Mouse (Mus musculus): ENCODE results near the gene Cfap126.
"Not testable (repeated sequence)": the region's sequence is repeated elsewhere in the genome, so short reads cannot be mapped to it uniquely, and the experiment has no call there.

The Cfap126 gene

DNA sequence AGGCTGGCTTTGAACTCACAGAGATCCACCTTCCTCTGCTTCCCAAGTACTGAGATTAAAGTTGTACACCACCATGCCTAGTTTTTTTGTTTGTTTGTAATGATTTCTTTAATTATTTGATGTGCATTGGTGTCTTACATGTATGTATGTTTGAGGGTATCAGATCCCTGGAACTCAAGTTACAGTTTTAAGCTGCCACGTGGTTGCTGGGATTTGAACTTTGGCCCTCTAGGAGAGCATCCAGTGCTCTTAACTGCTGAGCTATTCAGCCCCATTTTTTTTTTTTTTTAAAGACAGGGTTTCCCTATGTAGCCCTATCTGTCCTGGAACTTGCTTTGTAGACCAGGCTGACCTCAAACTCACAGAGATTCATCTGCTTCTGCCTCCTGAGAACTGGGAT is 17.3 kb downstream of the Cfap126 start:
- no peak for DNase-seq

DNA sequence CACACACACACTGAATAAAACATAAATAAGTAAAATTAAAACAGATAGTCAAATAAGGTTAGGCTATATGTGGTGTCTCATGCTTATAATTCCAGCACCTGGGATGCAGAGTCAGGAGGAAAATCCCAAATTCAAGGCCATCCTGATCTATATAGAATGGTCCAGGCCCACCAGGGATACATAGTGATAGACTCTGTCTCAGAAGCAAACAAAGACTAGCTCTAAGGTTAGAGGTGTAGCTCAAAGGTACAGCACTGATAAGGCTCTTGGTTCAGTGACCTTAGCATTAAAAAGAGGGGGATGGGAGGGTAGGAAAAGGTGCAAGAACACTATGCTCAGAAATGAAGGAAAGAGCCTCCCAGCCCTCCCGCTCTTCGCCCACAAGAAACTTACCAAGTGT is 21.9 kb downstream of the Cfap126 start:
- no peak for DNase-seq

DNA sequence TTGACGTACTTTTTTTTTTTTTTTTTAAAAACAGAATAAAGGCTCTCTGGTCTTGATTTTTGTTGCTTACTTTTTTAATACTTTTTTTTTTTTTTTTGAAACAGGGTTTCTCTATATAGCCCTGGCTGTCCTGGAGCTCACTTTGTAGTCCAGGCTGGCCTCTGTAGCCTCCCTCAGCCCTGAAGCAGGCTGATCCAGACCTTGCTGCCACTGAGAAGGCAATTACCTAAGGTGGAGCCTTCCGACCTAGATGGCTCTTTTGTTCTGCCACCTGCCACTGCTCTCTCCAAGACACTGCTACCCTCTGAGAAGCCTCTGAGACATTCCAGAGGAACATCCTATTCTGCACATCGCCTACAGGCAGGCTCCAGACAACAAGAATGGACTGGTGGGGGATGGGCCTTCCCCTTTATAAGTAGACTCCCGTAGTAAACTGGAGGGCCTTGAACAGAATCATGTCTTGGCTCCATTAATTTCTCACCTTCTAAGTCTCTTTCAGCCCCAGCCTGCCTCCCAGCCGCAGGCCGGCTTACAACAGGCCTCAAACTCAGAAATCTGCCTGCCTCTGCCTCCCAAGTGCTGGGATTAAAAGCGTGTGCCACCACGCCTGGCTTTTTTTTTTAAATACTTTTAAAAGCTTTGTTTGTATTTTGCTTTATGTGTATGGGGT is 23.9 kb downstream of the Cfap126 start:
- DNase-seq: not testable (repeated sequence)

DNA sequence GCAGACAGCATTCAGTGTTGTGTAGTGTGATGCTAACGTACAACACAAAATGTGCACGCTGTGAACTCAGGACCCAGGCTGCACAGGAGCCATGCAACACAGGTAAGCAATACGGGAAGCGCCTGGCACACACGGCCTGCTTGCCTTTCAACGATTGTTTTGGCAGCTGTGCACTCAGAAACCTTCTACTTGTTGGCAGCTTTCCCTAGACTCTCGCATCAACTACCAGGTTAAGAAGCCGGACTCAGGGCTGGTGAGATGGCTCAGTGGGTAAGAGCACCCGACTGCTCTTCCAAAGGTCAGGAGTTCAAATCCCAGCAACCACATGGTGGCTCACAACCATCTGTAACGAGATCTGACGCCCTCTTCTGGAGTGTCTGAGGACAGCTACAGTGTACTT is 29.3 kb downstream of the Cfap126 start:
- not testable (repeated sequence) for DNase-seq

DNA sequence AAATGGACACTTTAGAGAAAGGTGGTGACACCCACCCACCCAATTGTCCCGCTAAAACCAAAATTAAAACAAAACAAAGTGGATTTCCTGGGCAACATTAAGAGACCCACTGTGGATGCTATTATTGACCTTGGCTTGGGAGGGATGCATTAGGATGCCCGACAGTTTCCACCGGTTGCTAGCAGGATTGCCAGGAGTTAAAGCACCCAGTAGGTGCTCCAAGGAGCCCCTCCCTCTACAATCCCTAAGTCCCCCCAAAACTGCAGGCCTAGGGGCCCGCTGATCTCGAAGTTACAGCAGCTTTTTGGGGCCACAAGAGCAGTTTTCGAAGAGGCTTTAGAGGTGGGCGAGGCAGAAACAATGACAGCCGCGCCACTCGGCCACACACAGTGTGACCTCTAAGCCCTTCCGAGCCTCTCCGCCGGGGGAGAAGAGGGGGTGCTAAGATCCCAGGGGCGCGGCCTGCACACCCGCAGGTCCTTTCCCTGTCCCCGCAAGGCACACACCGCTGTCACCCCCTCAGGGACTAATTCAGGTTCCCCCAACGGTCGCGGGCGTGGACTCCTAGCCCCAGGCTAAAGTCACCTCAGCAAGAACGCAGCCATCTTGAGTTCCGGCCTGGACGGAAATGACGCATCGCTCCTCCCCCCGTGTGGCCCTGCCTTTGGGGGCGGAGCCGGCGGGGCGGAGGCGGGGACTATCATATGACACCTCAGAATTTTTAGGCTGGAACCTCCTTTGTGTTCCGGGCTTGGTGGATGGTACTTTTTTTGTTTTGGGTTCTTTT is 36.4 kb downstream of the Cfap126 start, which contains the start of the genes Sdhc and Mpz:
Sdhc (minus strand) TSS at position 630 of the 787 bp plus-strand sequence.
Mpz (plus strand) TSS at position 738 of the 787 bp plus-strand sequence.
- DNase-seq: peak; percentile 98

DNA sequence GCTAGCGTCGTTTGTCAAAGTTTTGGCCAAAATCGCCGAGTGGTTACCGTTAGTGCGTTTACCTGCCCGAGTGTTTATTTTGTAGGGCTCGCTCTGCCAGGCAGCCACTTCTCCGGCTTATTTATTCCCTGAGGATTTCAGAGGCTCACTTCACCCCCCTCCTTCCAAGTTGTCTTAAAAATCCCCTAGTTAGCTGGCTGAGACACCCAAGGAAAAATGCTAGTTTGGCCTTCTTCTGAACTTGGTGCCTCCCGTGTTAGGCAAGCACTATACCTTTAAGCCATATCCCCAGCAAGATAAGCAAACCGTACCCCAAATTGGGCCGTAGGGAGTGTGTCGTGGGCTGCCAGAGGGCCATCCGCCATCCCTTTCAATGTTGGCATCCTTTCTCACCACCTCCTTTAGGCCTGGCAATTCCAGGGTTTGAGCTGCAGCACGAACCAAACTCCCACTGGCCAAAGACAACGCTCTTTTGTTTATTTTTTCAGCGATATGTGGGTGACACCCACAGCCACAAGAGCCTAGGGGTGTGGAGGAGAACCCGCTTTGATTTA is 37.2 kb downstream of the Cfap126 start:
- DNase-seq: no peak

DNA sequence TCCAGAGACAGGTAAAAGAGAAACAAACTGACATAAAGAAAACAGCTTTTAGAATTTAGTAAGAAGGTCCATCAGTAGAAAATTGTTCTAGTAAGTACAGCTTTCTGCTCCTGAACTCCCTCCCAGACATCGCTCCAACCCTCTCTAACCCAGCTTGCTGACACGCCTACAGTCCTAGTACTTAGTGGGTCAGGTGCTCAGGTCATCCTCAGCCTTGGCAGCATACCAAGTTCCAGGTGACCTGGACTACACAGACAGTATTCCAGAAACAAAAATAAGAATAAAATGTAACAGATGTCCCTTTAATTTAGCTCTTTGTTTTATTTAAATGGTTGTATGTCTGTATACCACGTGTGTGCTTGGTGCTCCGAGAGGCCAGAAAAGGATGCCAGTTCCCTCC is 38.2 kb downstream of the Cfap126 start:
- no peak for DNase-seq

DNA sequence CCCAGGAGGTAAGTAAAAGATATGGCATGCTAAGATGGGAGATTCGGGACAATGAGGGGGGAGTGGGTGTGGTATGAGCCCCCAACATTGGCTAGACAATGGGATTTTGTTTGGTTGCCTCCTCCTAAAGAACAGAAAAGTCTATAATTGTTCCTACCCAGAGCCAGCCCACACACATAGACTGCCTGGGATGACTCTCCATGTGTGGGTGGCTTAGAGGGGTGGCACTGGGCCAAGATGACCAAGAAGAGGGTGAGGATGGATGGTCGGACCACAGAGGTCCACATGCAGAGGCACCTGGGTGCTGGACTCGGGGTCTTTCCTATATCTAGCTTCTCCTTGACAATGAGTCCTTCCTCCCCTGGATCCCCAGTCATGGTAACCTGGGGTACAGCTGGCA is 42.9 kb downstream of the Cfap126 start:
- DNase-seq: no peak

DNA sequence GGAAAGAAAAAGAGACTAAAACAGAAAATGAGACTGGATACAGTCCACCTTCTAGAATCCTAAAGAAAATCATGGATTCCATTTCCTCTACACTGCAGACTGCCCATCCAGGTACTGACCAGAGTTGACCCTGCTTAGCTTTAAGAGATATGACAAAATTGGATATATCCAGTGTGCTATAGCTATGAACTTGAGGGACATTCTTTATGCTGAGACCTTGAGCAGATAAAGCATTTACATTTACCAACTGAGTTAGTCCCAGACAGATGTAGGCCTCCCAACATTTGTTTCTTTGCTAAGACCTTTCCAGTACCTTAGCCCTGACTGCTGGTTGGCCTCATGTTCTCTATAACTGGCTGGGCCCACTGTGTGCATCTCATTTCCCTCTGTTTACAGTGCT is 44.2 kb downstream of the Cfap126 start:
- no peak for DNase-seq

DNA sequence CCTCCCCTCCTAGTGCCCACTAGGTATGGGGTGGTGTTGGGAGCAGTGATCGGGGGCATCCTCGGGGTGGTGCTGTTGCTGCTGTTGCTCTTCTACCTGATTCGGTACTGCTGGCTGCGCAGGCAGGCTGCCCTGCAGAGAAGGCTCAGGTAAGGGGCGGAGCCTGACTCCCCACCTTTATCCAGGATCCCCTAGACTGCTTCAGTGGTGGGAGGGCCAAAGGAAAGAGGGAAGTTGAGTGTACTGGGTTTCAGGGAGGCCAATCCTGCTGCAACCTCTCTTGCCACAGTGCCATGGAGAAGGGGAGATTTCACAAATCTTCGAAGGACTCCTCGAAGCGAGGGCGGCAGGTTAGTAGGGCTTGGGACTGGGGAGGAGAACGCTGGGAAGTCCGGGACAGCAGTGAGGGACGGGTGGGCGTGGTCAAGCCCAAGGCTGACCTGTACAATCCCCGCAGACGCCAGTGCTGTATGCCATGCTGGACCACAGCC is 45.8 kb downstream of the Cfap126 start:
- no peak for DNase-seq

DNA sequence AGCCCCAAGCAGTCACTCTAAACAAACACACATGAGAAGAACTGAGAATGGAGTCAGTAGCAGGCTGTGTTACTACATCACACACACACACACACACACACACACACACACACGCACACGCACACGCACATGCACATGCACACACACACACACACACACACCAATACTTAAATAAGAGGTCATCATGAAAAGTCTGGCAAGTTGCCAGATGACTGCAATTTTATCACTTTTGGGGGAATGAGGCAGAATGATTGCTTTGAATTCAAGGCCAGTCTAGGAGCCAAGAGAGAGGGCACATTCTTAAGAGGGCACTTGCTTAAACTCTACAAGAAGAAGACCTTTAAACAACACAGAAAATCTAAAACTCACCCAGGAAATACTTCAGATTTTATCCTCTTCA is 48.8 kb downstream of the Cfap126 start:
- DNase-seq: no peak

DNA sequence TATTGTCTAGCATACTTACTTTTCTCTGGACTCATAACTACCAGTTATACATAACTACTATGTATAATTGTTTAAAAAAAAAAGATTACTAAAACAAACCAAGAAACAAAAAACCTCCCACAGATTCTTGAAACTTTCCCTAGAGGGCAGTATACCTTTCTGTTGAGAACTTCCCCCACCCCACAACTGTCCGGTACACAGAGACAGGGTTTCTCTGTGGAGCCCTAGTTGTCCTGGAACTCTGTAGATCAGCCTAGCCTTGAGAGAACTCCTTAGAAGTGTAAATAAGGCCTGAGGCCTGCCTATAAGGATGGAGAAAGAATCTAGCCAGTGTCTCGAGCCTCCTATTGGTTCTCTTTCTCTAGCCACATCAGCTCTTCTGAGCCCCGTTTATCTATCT is 50.5 kb downstream of the Cfap126 start:
- no peak for DNase-seq

DNA sequence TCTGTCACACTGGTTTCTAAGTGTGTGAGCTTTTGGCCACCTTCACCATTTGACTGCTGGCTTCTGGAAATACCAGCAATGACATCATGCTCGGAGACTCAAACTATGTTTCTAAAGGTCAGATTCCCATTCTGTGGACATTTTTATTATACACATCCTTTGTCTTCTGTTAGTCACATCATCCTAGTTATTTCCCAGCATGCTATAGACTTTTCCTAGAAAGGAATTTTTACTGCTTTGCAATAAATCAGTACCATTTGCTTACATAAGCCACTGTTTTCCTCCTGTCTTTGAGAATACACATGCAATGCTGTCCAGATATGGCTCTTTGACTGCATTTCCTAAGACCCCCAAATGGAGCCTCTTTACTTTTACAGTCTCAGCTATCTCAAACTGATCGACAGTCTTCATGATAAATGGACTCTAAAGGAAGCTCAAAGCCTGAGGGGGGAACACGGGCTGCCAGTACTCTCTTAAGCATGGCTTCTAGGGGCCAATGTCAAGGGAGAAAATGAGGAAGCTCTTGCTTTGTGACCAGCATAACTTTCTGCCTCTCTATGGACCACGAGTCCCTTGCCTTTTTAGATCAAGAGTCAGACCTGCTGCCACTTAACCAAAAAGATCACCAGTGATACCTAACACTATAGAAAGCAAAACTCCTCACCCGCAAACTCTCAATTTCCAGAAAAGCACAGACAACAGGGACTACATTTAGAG is 52.1 kb downstream of the Cfap126 start:
- DNase-seq: no peak

DNA sequence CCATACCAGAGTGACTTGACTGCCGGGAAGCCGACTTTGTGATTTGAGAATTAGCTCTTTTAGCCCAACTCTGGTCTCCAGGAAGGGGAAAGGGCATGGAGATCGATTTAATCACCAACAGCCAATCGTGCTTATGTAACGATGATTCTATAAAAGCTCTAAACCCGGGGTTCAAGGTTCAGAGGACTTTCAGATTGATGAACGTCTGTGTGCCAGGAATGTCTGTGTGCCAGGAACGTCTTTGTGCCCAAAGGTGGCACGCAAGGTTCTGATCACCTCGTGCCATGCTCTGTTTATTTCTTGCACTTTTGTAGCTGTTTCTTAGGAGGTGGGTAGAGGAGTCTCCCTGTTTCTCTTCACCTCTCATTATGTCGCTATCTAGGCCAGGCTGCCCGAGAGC is 55.2 kb downstream of the Cfap126 start:
- DNase-seq: no peak

DNA sequence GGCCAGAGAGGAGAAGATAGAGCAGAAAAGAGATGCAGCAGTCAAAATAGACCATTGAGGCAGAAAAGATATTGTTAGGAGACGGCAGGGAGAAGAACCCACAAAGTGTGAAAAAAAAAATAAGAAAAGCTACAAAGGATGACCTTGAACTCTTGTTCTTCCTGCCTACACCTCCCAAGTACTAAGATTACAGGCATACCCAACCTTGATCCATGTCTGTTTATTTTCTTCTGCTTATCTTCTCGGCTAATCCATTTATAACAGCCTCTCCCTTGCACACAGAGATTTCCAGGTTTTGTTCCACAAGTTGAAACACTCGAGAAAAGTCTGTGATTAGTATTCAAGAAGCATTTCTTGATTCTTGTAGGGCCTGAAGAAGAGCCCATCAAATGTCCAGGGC is 56.2 kb downstream of the Cfap126 start:
- DNase-seq: no peak

DNA sequence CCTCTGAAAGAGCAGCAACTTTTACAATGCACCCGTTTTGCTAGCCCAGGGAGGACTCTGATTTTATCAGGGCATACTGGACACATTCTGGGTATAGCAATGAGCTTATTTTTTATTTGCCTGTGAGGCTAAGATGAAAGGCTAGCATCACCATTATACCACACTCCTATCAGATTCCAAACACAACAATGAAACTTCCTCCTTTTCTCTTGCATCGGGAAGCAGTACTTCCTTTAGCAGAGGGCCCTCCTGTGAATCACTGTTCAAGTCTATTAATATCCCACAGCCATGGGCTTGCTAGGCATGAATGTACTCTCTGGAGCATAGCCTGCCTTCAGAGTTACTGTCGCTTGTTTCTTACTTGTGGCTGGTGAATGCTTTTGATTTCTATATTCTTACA is 57.4 kb downstream of the Cfap126 start:
- DNase-seq: no peak

DNA sequence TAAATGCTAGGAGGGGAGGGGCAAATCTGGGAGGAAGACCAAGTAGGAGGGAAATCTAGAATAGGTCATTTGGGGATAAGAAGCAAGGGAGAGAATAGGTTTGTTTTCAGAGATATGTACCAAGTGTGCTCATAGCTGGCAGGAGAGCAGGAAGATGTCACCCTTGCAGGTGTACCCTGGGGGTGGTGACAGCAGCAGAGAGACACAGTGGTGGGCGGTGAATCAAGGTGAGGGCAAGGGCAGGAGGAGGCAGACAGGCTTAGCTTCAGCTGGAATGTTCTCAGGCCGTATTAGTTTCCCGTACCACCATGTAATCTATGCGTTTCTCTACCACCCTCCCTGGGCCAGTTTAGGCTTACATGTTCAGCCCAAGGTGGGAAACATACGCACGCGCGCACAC is 59.1 kb downstream of the Cfap126 start:
- DNase-seq: no peak

Measured in thymus, postnatal 4 days (tissue).